Mouse (Mus musculus) right cerebral cortex, adult 2 months (tissue): ENCODE results near the gene Itga3.

Experiments
- DNase-seq, 2 experiments: peaks; one replicate each; pipeline ENCODE4 v3.0.0; 2021 to 2022; ENCODE audit warnings: low spot score in 2 of 2

Itga3 gene

DNA sequence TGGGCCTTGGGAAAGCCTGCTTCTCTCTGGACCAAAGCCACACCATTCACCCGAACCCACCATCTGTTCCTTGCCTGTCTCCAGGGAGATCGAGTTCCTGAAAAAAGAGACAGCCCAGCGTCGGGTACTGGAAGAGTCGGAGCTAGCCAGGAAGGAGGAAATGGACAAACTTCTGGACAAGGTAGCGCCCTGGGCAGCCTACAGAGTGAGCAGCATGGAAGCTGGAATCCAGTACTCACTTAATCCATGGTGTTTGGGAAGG lies 71.7 kb downstream of the Itga3 start:
- no peak for DNase-seq

GRCm38 (mm10) chr11:95004136-95004936 lies 72.3 kb downstream of the Itga3 start:
- DNase-seq: no peak

GRCm38 (mm10) chr11:95002705-95003104 lies 73.9 kb downstream of the Itga3 start:
- no peak for DNase-seq

DNA sequence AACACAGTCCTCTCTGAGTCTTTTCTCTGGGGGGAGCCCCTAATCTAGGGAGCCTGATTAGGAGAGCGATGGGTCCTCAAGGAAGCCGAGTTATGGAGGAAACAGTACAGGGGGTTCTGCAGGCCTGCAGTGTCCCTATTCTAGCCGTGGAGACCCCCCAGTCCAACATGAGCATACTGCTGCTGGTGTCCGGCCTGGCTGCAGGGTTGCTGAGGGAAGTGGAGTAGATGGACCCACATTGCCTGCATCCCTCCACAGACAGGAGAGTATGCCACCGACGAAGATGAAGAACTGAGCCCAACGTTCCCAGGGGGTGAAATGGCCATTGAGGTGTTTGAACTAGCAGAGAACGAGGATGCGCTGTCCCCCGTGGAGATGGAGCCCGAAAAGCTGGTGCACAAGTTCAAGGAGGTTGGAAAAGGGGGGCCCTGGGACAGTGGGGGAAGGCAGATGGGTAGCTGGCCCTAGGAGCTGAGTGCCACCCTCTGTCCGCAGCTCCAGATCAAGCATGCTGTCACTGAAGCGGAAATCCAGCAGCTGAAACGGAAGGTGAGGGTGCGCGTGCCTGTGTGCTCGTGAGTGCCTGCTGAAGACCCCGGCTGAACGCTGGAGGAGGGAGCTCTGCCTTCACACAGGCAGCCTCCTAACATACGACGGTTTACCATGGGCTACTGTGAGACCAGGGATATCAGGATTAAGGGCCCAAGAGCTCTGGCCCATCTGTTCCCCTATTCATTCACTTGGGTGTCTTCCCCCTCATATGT lies 74.8 kb downstream of the Itga3 start:
- DNase-seq: no peak

DNA sequence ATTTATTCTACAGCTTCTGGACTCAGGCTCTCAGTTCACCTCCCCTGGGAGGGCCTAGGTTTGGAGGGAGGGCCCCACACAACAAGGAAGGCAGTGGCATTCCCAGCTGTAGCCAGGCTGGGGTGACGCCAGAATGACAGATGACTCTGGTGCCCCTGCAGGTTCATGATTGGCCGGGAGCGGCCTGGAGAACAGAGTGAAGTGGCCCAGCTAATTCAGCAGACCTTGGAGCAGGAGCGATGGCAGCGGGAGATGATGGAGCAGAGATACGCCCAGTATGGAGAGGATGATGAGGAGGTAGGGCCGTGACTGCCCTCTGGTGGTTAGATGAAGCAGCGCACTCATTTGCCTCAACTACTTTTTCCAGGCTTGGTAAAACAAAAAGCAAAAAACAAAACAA lies 75.5 kb downstream of the Itga3 start:
- peak; percentile 74 to 75 for DNase-seq

DNA sequence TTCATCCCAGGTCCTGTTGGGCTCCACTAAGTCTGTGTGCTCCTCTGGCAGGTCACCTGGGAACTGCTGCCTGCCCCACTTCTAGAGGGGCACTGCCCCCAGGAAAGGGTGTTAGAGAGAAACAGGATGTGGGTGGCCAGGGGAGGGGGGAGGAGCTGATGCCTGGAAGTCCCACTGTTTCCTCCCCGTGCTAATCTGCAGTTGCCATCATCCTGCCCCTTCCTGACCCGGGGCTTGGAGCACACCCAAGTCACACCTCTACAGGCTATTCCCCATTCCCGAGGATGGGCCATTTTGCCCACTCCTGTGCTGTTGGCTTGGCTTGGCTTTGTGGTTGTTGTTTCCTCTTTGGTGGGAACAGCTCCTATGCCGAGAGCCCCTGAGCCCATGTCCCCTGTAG lies 76.1 kb downstream of the Itga3 start:
- DNase-seq: no peak

DNA sequence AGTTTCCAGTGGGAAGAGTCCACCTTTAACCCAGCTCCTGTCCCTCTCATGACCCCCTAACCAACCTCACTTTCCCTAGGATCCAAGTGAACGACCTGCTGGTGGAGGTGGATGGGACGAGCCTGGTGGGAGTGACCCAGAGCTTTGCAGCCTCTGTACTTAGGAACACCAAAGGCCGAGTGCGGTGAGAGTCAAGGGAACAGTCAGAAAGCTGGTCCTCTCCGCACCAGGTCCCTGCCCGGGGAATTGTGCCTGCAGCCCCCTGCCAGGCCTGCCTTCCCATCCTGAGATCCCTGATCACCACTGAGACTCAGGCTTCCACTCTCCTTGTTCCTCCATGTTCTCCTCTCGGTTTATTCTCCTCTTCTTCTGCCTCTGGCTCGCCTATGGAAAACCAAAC lies 76.5 kb downstream of the Itga3 start:
- DNase-seq: no peak

- peak; percentile 57 to 70 for DNase-seq
These were observed 78.5 kb downstream of the Itga3 start for GRCm38 (mm10) chr11:94998041-94998531.

- no peak for DNase-seq
These were observed 79.0 kb downstream of the Itga3 start for GRCm38 (mm10) chr11:94997596-94997995.

DNA sequence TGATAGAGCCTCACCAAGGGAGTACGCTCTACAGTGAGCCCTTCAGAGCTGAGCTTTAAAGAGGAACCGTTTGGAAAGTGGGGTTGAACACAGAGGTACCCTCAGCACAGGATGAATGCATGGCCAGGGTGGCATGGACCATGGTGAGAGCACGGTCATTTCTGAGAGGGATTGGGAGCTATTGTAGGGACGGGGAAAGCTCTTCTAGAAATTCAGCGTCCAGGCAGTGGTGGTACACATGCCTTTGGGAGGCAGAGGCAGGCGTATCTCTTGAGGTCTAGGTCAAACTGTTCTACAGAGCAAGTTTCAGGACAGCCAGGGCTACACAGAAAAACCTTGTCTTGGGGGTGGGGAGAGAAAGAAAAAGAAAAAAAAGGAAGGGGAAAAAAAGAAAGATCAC lies 79.6 kb downstream of the Itga3 start:
- no peak for DNase-seq

DNA sequence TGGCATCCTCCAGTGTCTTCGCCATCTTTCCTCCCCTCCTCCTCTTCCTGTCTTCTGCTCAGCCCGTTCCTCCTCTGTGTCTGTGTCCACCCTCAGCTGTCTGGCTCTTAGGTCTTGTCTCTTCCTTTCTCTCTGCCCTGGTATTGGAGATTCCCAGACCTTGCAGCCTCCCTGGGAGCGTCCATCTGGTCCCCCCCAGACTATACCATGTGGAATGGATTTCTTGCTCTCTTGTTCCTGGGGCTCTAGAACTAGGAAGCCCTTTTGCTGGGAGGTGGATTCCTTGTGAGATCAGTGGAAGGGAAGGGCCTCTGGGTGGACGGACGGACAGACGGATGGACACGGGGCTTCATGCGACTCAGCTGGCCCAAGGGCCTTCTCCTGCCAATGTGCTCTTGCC lies 80.5 kb downstream of the Itga3 start:
- no peak for DNase-seq

DNA sequence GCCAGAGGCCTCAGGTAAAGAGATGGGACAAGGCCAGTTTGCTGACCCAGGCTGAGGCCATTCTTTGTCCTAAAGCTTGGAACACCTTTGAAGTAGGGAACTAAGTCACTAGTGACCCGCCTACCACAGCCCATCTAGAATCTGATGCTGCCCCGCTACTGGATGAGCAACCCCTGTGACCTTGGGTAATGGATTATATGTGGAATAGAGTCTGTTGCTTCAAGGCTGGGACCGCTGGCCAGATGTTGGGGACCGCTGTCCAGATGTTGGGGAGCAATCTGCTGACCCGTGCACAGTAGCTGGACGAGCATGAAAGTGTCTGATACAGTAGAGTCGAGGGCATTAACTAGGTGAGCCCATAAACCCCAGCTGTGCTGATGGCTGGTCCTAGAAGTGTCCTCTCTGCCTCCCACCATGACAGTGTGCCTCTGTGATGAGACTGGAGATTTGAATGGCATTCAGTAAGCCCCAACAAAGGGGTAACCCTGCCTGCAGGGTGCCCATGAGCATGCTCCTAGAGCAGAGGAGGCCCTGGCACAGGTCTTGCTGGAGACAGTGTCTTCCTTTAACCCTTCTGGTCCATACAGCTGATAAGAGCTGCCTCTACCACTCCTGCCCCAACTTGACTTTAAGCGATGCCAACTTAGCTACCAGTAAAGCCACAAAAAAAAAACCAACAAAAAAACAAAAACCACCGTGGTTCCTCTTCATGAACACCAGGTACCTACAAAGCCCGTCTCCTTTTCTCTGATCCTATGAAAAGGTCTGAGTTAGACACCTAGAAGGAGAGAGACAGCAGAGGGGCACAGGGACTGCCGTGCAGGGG lies 81.4 kb downstream of the Itga3 start:
- DNase-seq: no peak
